In the genomic region with DNA sequence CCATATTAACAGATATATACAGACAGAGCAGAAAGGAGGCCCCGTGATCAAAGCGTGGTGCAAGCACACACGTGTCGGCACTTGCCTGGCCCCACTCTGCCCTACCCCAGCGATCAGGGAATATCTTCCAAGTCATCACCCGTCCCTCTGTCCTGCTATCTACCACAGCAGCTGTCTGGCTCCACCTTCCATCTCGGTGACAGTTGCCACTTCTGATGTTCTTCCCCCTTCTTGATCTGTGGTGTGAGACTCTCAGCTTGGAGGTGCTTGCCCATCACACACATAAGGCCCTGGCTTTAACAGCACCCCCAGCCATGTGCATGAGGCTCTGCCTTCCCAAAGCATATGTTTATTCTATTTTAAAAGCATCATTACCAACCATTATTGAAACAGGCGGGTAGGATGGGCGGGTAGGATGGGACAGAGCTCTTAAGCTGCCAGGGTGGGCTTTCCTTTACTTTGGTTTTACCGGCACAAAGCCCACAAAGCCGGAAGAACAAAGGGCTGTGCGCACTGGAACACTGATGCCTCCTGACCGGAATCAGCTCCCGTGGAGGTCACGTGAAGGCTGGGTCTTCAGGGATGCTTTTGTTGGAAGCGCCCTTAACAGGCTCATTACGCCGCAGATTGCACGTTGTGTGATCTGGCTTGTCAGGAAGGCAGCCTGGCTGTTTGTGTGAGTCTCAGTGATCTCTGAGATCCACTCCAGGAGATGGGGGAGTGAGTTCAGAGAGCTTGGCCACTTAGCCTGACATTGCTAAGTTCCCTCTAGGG, we compare ENCODE assay signal across 8 mouse cellular contexts. TPM values are rescaled to one million over a fixed set of nuclear protein-coding genes. Genes with fewer than 3 reads are reported as not detected.
DNase-seq lines count a peak whose midpoint lies in the region; ATAC-seq and TF ChIP-seq lines count a peak whose summit lies in the region.

No protein-coding gene starts in this region.

- no peaks in the 10 kb centered on the region for H3K27me3 ChIP-seq in G1E (ENCODE audit: insufficient read depth, low read length)
- H3K27me3 ChIP-seq in hindbrain, embryonic 10.5 days (ENCODE audit: insufficient read depth, poor library complexity, severe bottlenecking) = no peaks in the 10 kb centered on the region
- no peaks in the 10 kb centered on the region for H3K27me3 ChIP-seq in midbrain, embryonic 13.5 days

- peak overlapping the region; percentile 45 for H3K9ac ChIP-seq in midbrain, embryonic 13.5 days (replicated peaks)

- H3K36me3 ChIP-seq in G1E (replicated peaks) = peaks cover 44% of the 10 kb centered on the region
- no peaks in the 10 kb centered on the region for H3K36me3 ChIP-seq in hindbrain, embryonic 10.5 days
- H3K36me3 ChIP-seq in midbrain, embryonic 13.5 days = no peaks in the 10 kb centered on the region

- H3K4me2 ChIP-seq in midbrain, embryonic 13.5 days (replicated peaks) = peak overlapping the region; percentile 38

- DNase-seq in G1E (ENCODE audit: low spot score) = peak; percentile 86
- peak; percentile 71 for DNase-seq in c-Kit-negative CD71-positive TER-119-positive erythroid progenitor cells, embryonic 14.5 days (ENCODE audit: low read depth, low spot score)
- peak; percentile 58 for DNase-seq in hindbrain, embryonic 10.5 days (ENCODE audit: low spot score)
- no peak for DNase-seq in cerebellum, adult 11-12 months
- no peak for DNase-seq in left cerebral cortex, postnatal 36 days (ENCODE audit: low spot score in 2 of 2)
- no peak for DNase-seq in left cerebral cortex, postnatal 14 days (ENCODE audit: low spot score in 2 of 2)

- TF ChIP-seq CTCF in G1E (IDR thresholded peaks at IDR 0.05; ENCODE audit: low read depth, low read length) = no peak

- ATAC-seq in G1E (ENCODE audit: extremely low read depth, insufficient number of reproducible peaks, low FRiP score, poor library complexity, severe bottlenecking) = peak; percentile 91
- ATAC-seq in midbrain, embryonic 13.5 days = peak; percentile 85
- no peak for ATAC-seq in cerebellum, adult (ENCODE audit: insufficient number of reproducible peaks, low FRiP score, low TSS enrichment)

- peak overlapping the region; percentile 86 for H3K27ac ChIP-seq in hindbrain, embryonic 10.5 days
- peak overlapping the region; percentile 78 for H3K27ac ChIP-seq in midbrain, embryonic 13.5 days

- peaks cover 7% of the 10 kb centered on the region for H3K9me3 ChIP-seq in G1E (replicated peaks)
- H3K9me3 ChIP-seq in hindbrain, embryonic 10.5 days = no peaks in the 10 kb centered on the region
- H3K9me3 ChIP-seq in midbrain, embryonic 13.5 days = no peaks in the 10 kb centered on the region

- intact Hi-C loops in left cerebral cortex, postnatal 36 days (cut with DNase I) = no loop called here
- intact Hi-C loops in left cerebral cortex, postnatal 14 days (cut with DNase I) = no loop called here

- peak overlapping the region; percentile 56; the same call in 1 of the 2 replicates for H3K4me3 ChIP-seq in G1E (ENCODE audit: low read depth, low read length)
- peak overlapping the region; percentile 27 for H3K4me3 ChIP-seq in hindbrain, embryonic 10.5 days
- H3K4me3 ChIP-seq in midbrain, embryonic 13.5 days (replicated peaks) = no peak overlapping the region

- WGBS in hindbrain, embryonic 10.5 days = 36% methylated on average over 19 of the region's 19 CpGs
- WGBS in midbrain, embryonic 13.5 days = 17% methylated on average over 19 of the region's 19 CpGs

- H3K4me1 ChIP-seq in G1E (ENCODE audit: insufficient read depth, low read depth, low read length) = peaks cover 86% of the 10 kb centered on the region
- peaks cover 41% of the 10 kb centered on the region for H3K4me1 ChIP-seq in hindbrain, embryonic 10.5 days (replicated peaks)
- peaks cover 40% of the 10 kb centered on the region for H3K4me1 ChIP-seq in midbrain, embryonic 13.5 days (replicated peaks)

RNA-seq across cellular contexts. Expression of a gene that starts 34.4 kb away (rescaled TPM):
- 38.2 and 44.7 TPM in 2 replicates for total RNA-seq in G1E (2014; fragmentation: Nextera tagmentation)
- total RNA-seq in G1E (2017) = 41.5 and 44.6 TPM in 2 replicates
- polyA plus RNA-seq in G1E (2012) = 13.1 and 15.6 TPM in 2 replicates
- polyA plus RNA-seq in hindbrain, embryonic 10.5 days (2016; fragmentation: Nextera tagmentation; extraction: Ambion mirVana) = 1.1 and 1.4 TPM in 2 replicates
- 2.9 TPM in 2 replicates for polyA plus RNA-seq in midbrain, embryonic 13.5 days (2015; fragmentation: Nextera tagmentation; extraction: Ambion mirVana)
- total RNA-seq in left cerebral cortex, postnatal 36 days (2021) = 10 to 100 TPM; 29.9 to 33.3 TPM
- 10 to 100 TPM; 29.8 to 33.1 TPM for total RNA-seq in left cerebral cortex, postnatal 14 days (2021)

Comparison
In these comparisons a context has a peak if more than half of its experiments do, and no peak if none do; other contexts are left out.
1. DNase-seq: peak in G1E (single experiment), c-Kit-negative CD71-positive TER-119-positive erythroid progenitor cells, embryonic 14.5 days (single experiment) and hindbrain, embryonic 10.5 days (single experiment); none in cerebellum, adult 11-12 months (single experiment), left cerebral cortex, postnatal 36 days (0 of 2) and left cerebral cortex, postnatal 14 days (0 of 2).